Mouse (Mus musculus): ENCODE results near the gene Klk9.

Gene Klk9

DNA sequence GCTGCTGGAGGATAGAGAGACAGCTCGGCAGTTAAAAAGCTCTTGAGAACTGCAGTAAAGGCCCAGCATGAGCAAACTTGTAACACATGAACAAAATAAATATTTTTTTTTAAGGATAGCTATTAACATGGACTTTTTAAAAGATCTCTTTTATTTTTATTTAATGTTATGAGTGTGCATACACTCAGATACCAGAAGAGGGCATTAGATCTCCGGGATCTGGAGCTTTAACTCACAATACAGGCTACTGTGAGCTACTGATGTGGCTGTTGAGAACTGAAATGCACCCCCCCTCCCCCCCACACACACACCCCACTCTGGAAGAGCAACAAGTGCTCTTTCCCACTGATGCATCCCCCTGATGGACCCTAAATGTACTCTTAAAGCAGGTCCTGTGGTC is 2.4 kb upstream of the Klk9 start:
- intact Hi-C loops (cut with DNase I), result loop anchor here (10.0 kb wide), 1 partner anchor 106 kb away; no protein-coding TSS in a partner anchor

DNA sequence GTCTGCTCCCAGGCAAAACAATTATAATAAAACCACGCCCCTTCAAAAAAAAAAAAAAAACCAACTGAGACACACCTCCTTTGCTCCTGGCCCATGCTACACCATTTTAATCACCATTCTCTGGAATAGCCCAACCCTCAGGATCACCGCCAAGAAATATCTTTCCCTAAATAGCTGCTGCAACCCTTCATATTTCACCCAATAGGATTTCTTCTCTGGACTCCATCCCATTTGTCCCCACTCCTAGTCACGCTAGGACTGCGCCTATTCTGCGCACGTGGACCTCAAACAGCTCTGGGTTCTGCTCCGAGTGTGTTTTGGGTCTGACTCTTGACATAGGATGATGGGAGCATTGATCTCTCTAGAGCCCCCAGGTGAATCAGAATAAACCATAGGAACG is 4.7 kb downstream of the Klk9 start:
- intact Hi-C loops (cut with DNase I), result no loop called here

DNA sequence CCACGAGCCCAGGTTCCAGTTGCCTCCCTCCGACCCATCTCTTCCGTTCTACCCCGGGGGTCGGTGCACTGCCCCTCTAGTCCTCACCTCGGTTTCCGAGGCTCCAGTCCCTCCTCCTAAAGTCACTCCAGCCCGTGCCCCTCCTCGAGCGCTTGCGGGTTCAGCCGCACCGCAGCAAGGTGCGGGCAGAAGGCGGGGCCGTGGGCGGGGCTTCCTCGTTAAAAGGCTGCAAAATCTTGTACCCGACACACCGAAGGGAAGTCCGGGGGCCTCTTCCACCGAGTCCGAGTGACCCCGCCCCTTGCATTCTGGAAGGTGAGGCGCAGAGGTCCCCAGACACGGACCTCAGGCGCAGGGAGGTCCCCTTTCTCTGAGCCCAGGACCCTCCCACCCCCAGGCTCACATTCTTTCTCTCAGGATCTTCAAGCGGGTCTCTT is 5.7 kb downstream of the Klk9 start, which contains the start of gene Klk8:
Klk8 (plus strand) TSS at position 245 of the 437 bp plus-strand sequence.
- intact Hi-C loops (cut with DNase I), result no loop called here

DNA sequence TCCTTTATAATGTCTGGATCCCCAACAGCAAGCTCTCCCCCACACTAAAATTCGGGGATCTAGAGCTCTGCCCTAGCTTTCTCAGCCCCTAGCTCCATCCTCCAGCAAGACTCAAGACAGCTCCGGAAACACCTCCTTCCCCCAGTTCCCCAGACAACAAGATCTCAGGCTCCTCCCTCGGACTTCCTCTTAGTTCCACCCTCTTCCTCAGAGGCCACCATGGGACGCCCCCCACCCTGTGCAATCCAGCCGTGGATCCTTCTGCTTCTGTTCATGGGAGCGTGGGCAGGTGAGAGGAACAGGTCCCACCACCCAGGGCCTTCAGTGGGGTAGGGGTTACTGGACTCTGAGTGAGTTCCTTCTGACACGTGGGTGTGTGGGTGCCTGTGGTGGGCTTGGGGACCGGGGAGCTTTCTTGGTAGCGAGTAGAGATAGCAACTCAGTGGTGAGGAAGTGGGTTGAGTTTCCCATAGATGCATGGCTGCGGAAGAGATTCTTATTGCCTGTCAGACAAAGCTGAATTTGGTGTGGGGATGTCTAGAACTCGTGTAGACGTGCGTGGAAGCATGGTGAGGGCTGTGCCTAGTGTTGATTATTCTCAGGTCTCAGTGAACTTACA is 6.3 kb downstream of the Klk9 start:
- intact Hi-C loops (cut with DNase I), result no loop called here

DNA sequence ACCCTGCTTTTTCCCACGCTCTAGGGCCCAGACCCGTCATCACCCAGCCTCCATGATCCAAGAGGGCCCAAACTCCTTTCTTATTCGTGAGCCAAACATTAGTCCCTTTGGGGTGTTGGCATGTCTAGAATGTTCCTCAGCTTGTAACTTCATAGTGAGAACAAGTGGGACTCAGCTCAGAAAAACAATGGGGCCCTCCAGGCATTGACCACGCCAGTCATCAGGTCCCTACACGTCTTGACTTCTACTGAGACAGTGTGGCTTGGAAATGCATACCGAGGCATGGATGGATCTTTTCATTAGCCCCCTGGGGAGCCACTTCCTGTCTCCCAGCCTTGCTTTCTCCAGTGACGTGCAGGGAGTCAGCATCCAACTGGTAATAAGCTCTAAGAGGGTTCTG is 8.2 kb downstream of the Klk9 start:
- intact Hi-C loops (cut with DNase I), result no loop called here

DNA sequence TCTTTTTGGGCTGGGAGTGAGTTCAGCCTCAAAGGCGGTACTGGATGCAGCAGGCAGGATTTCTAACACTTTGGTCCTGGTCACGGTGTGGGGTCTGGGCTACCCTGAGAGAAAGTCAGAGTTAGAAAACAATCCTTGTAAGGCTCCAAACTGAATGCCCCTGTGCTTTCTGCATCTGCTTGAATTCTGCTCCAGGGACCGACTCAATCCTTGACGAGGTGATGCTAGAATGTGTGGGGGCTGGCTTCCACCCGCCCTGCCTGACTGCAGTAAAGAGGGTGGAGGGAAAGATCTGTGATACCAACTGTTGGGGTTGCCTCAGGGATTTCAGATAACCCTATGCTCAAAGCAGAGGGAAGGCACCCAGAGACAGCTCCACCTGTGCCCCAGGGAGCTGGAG is 19.3 kb downstream of the Klk9 start, which contains the start of gene Klk7:
Klk7 (plus strand) TSS at position 301 of the 400 bp plus-strand sequence.
- intact Hi-C loops (cut with DNase I), result no loop called here

DNA sequence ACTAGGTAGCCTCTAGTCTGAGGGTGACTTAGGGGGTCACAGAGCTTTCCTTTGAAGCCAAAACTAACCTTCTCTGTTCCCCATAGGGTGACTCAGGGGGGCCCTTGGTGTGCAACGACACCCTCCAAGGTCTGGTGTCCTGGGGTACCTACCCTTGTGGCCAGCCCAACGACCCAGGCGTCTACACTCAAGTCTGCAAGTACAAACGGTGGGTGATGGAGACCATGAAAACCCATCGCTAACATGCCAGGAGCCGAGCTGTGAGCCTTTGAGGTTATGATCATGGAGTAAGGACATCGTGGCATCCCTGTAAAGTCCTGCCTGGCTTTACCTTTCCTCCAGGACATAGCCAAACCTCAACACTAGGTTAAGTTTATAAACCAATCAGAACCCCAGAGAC is 23.5 kb downstream of the Klk9 start:
- intact Hi-C loops (cut with DNase I), result no loop called here

DNA sequence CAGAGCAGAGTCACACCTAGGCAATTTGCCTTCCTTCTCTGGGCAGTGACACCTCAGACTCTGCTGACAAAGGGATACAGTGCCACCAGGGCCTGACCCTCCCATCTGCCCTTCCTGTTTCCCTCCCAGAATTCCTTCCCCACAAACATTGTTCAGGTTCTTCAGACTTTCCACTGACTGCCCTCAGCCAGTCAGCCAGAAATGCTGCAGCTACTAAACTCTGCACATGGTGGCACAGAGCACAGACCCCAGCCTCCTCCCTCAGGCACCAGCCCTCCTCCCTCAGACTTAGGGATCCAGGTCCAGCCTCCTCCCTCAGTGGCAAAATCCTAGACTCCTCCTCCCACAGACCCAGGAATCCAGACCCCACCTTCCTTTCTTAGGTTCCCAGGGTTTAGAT is 25.1 kb downstream of the Klk9 start:
- intact Hi-C loops (cut with DNase I), result no loop called here

DNA sequence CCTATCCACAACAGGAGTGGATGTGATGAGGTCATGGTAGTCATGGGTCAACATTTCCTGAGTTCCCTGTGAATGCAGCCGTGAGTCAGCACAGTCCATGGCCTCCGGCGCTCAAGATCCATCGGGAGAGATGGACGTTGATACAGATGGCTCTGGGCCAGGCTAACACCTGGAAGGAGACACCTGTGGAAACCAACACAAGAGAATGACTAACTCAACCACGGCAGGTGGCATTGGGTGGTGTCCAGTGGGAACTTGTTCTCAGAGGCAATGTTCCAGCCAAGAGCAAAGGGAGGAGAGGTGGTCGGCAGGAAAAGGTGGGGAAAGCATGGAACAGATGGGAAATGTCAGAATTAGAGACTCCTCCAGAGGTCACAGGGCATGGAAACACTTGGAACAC is 29.9 kb downstream of the Klk9 start:
- intact Hi-C loops (cut with DNase I), result no loop called here

DNA sequence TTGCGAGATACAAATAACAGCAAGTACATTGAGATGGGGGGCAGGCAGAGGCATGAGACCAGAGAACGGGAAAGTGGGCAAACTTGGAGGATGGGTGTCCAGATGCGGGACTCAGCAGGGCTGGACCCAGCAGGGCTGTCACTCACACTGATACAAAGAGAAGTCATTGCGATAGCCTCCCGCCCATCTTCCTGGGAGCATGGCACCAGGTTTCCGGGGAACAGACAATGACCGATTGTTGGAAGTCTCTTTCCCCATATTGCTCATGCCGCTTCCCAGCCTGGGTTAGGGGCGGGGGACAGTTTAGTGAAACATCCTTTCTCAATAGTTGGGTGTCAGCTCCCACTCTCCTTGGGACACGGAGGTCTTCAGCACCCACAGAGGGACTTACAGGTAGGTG is 32.5 kb downstream of the Klk9 start, which contains the start of gene Klk6:
Klk6 (plus strand) TSS at position 301 of the 400 bp plus-strand sequence.
- intact Hi-C loops (cut with DNase I), result no loop called here

DNA sequence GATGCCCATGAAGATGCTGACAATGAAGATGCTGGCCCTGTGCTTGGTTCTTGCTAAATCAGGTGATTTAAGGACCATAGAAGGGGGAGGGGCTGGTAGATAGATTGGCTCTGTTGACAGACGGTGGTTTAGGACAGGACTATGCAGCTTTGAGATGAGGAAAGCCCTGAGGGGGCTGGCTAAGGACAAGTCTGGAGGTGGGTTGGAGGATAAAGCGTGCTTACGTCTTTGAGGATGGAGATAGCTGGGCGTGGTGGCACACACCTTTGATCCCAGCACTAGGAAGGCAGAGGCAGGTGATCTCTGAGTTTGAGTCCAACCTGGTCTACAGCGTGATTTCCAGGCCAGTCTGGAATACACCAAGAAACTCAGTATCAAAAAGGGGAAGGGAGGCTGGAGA is 34.4 kb downstream of the Klk9 start:
- intact Hi-C loops (cut with DNase I), result no loop called here

DNA sequence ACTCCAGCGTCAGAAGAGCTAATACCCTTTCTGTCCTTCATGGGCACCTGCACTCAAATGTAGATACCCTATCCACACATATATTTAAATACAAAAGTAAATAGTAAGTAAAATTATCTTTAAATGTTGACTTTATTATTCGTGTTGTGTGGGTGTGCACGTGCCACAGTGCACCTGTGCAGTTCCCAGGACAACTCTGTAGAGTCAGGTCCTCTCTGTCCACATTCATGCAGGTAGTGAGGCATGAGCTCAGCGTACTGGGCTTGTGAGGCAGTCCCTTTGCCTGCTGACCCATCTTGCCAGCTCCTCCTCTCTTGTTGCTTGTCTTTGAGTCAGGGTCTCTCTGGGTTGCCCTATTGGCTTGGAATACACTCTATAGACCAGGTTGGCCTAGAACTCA is 36.0 kb downstream of the Klk9 start:
- intact Hi-C loops (cut with DNase I), result no loop called here

DNA sequence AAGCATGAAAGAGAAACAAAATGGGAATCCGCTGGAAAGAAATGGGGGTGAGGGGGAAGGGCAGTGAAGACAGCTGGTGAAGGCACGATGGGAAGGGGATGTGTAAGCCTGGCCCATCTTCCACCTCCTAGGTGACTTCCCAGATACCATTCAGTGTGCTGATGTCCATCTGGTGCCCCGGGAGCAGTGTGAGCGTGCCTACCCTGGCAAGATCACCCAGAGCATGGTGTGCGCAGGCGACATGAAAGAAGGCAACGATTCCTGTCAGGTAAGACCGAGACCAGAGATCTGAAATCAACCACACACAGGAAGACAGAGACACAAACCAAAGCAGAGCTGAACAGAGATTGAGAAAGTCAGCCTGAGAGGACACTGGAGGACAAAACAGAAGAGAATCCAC is 37.3 kb downstream of the Klk9 start:
- intact Hi-C loops (cut with DNase I), result no loop called here

DNA sequence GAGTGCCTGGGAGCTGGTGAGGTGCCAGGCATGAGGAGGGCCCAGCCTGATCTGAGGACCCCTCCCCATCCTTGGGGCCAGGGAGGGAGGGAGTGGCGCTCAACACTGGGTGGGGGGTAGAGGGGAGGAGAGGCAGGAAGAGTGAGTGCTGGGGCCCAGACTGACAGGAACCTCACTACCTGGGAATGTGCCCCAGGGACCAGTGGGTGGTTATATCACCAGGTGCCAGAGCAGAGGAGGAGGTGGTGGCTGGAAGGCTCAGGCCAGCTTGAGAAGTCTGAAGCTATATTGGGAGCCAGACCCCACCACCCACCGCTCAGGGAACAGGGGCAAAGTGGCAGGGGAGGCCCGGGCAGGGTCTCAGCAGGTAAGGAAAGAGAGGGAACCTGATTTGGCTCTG is 50.0 kb downstream of the Klk9 start, which contains the start of gene Klk5:
Klk5 (plus strand) TSS at position 271 of the 400 bp plus-strand sequence.
- intact Hi-C loops (cut with DNase I), result no loop called here

DNA sequence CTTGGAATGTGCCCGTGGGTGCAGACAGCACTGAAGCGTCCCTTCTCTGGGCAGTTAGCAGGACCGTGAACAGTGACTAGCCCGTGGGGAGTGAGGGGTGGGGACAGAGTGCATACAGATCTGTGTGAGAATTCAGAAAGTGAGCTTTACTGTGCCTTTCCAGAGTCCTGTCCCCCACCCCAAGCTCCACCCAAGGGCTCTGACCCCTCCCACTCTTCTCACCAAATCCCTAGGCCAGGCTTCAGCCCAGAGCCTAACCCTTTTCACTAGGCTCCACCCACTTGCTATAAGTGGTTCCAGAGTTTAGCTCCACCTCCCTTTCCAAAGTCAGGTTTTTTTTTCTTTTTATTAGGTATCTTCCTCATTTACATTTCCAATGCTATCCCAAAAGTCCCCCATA is 52.1 kb downstream of the Klk9 start:
- intact Hi-C loops (cut with DNase I), result no loop called here
